Mouse (Mus musculus) heart, embryonic 13.5 days (tissue): ENCODE results near the gene Kidins220. TPM values are rescaled to one million over a fixed set of nuclear protein-coding genes. Genes with fewer than 3 reads are reported as not detected.
A peak's percentile ranks its signal among the peaks of the same experiment; 100 is the strongest.

ENCODE experiments used
- ATAC-seq: fragments of 200-750 bp; cut with Nextera tagmentation; 2 replicates; pipeline ENCODE4 v1.8.0; 2017; ENCODE audit warnings: moderate TSS enrichment; ENCODE audit not compliant: insufficient number of reproducible peaks, low FRiP score, low TSS enrichment; ENCODE audit errors: extremely low read depth
- H3K27ac ChIP-seq: fragments of 300-500 bp; sonication (generic); replicated peaks from 2 replicates; pipeline ENCODE4 v1.5.1; 2015; ENCODE audit warnings: moderate library complexity, mild to moderate bottlenecking, inconsistent platforms
- H3K27me3 ChIP-seq: fragments of 300-500 bp; sonication (generic); replicated peaks from 2 replicates; pipeline ENCODE4 v1.6.1; 2015; ENCODE audit warnings: mild to moderate bottlenecking, inconsistent platforms
- H3K36me3 ChIP-seq: fragments of 300-500 bp; sonication (generic); 2 replicates; pipeline ENCODE4 v1.6.1; 2015; ENCODE audit warnings: mild to moderate bottlenecking, inconsistent platforms
- H3K4me1 ChIP-seq: fragments of 300-500 bp; sonication (generic); 2 replicates; pipeline ENCODE4 v1.6.1; 2015; ENCODE audit warnings: inconsistent platforms
- H3K4me2 ChIP-seq: fragments of 300-500 bp; sonication (generic); 2 replicates; pipeline ENCODE4 v1.6.1; 2015; ENCODE audit warnings: inconsistent platforms, mild to moderate bottlenecking, moderate library complexity
- H3K4me3 ChIP-seq: fragments of 300-500 bp; sonication (generic); 2 replicates; pipeline ENCODE4 v1.5.1; 2015; ENCODE audit warnings: moderate library complexity, mild to moderate bottlenecking, inconsistent platforms
- H3K9ac ChIP-seq: fragments of 300-500 bp; sonication (generic); 2 replicates; pipeline ENCODE4 v1.6.1; 2015; ENCODE audit warnings: inconsistent platforms, mild to moderate bottlenecking, moderate library complexity
- H3K9me3 ChIP-seq: fragments of 300-500 bp; sonication (generic); 2 replicates; pipeline ENCODE4 v1.6.1; 2016; ENCODE audit warnings: inconsistent platforms
- WGBS: fragments of 180-500 bp; shearing (Covaris S2); methylation state at CpG from one replicate; pipeline ENCODE4 v1.1.7; 2015; ENCODE audit warnings: mixed read lengths; 5-methylcytosine and 5-hydroxymethylcytosine counted together
- polyA plus RNA-seq: library from polyadenylated mRNA; unstranded; fragments of >200 nt; fragmentation: Nextera tagmentation; extraction: Ambion mirVana; gene quantifications from 2 replicates; pipeline ENCODE4 v1.2.1, GENCODE M21; 2015

Gene Kidins220
- polyA plus RNA-seq, 1 experiment from 2014 or later: 30.1 TPM

- 85% methylated on average over 7 of the region's 7 CpGs for WGBS
These were observed 86.2 kb downstream of the Kidins220 start for GRCm38 (mm10) chr12:25060901-25061300.

GRCm38 (mm10) chr12:25062264-25062663, 87.5 kb downstream of the Kidins220 start:
- WGBS: 86% methylated on average over 6 of the region's 6 CpGs
- Histone ChIP-seq H3K27ac (no peak overlapping the region), H3K9me3 (no peaks in the 10 kb centered on the region), H3K4me1 (no peaks in the 10 kb centered on the region), H3K27me3 (no peaks in the 10 kb centered on the region), H3K9ac (no peak overlapping the region), H3K4me3 (no peak overlapping the region), H3K36me3 (peaks cover 35% of the 10 kb centered on the region), H3K4me2 (no peak overlapping the region)
- ATAC-seq: no peak

More at GRCm38 (mm10) chr12:25060901-25061300, 86.2 kb downstream of the Kidins220 start:
- no peak for ATAC-seq
- Histone ChIP-seq H3K9me3 (no peaks in the 10 kb centered on the region), H3K4me2 (no peak overlapping the region), H3K36me3 (peaks cover 45% of the 10 kb centered on the region), H3K9ac (no peak overlapping the region), H3K4me1 (no peaks in the 10 kb centered on the region), H3K27ac (no peak overlapping the region), H3K27me3 (no peaks in the 10 kb centered on the region), H3K4me3 (no peak overlapping the region)

GRCm38 (mm10) chr12:25073374-25073773, 98.6 kb downstream of the Kidins220 start:
- ATAC-seq: peak; percentile 51; the same call in 1 of the 2 replicates

GRCm38 (mm10) chr12:25074344-25074743, 99.6 kb downstream of the Kidins220 start:
- peak overlapping the region; percentile 75 for H3K27ac ChIP-seq
- H3K9ac ChIP-seq: no peak overlapping the region
- 25% methylated on average over 3 of the region's 3 CpGs for WGBS
- no peak overlapping the region for H3K4me2 ChIP-seq
- peaks cover 21% of the 10 kb centered on the region for H3K4me1 ChIP-seq
- no peak for ATAC-seq
- no peak overlapping the region for H3K4me3 ChIP-seq
- 0 out of 2 replicates have a peak, but pooled peaks cover 3% of the 10 kb centered on the region for H3K9me3 ChIP-seq
- no peaks in the 10 kb centered on the region for H3K36me3 ChIP-seq
- no peaks in the 10 kb centered on the region for H3K27me3 ChIP-seq

More at GRCm38 (mm10) chr12:25073374-25073773, 98.6 kb downstream of the Kidins220 start:
- Histone ChIP-seq H3K9me3 (0 out of 2 replicates have a peak, but pooled peaks cover 3% of the 10 kb centered on the region), H3K27ac (peak overlapping the region; percentile 75), H3K36me3 (no peaks in the 10 kb centered on the region), H3K4me2 (no peak overlapping the region), H3K4me3 (no peak overlapping the region), H3K27me3 (no peaks in the 10 kb centered on the region), H3K4me1 (peaks cover 25% of the 10 kb centered on the region), H3K9ac (no peak overlapping the region)
- WGBS: 44% methylated on average over 4 of the region's 4 CpGs

- peaks cover 23% of the 10 kb centered on the region for H3K4me1 ChIP-seq
- H3K27ac ChIP-seq: no peak overlapping the region
- no peaks in the 10 kb centered on the region for H3K36me3 ChIP-seq
- no peaks in the 10 kb centered on the region for H3K9me3 ChIP-seq
- H3K9ac ChIP-seq: no peak overlapping the region
- ATAC-seq: no peak
- WGBS: 30% methylated on average over 26 of the region's 26 CpGs
- H3K4me3 ChIP-seq: peak overlapping the region; percentile 11; the same call in 1 of the 2 replicates
- peak overlapping the region; percentile 47 for H3K4me2 ChIP-seq
- no peaks in the 10 kb centered on the region for H3K27me3 ChIP-seq
These were observed 108.8 kb downstream of the Kidins220 start for GRCm38 (mm10) chr12:25083260-25084178.

- H3K27me3 ChIP-seq: no peaks in the 10 kb centered on the region
- H3K4me1 ChIP-seq: peaks cover 50% of the 10 kb centered on the region
- H3K36me3 ChIP-seq: no peaks in the 10 kb centered on the region
- no peak overlapping the region for H3K27ac ChIP-seq
- H3K9ac ChIP-seq: no peak overlapping the region
- 47% methylated on average over 4 of the region's 4 CpGs for WGBS
- H3K4me2 ChIP-seq: no peak overlapping the region
- no peaks in the 10 kb centered on the region for H3K9me3 ChIP-seq
- no peak overlapping the region for H3K4me3 ChIP-seq
- no peak for ATAC-seq
These were observed 112.2 kb downstream of the Kidins220 start for GRCm38 (mm10) chr12:25086966-25087365.

- H3K4me3 ChIP-seq: no peak overlapping the region
- peaks cover 11% of the 10 kb centered on the region for H3K36me3 ChIP-seq
- WGBS: 45% methylated on average over 1 of the region's 1 CpGs
- no peaks in the 10 kb centered on the region for H3K9me3 ChIP-seq
- no peak overlapping the region for H3K4me2 ChIP-seq
- no peak overlapping the region for H3K9ac ChIP-seq
- H3K27me3 ChIP-seq: no peaks in the 10 kb centered on the region
- H3K27ac ChIP-seq: no peak overlapping the region
- no peak for ATAC-seq
- H3K4me1 ChIP-seq: peaks cover 49% of the 10 kb centered on the region
These were observed 114.7 kb downstream of the Kidins220 start for GRCm38 (mm10) chr12:25089433-25089832.

- H3K4me3 ChIP-seq: peak overlapping the region; percentile 51
- H3K27me3 ChIP-seq: no peaks in the 10 kb centered on the region
- no peak for ATAC-seq
- WGBS: 7% methylated on average over 25 of the region's 25 CpGs
- peak overlapping the region; percentile 82 for H3K9ac ChIP-seq
- peak overlapping the region; percentile 88 for H3K4me2 ChIP-seq
- H3K4me1 ChIP-seq: peaks cover 51% of the 10 kb centered on the region
- H3K36me3 ChIP-seq: peaks cover 11% of the 10 kb centered on the region
- H3K9me3 ChIP-seq: no peaks in the 10 kb centered on the region
- H3K27ac ChIP-seq: peak overlapping the region; percentile 78
These were observed 117.4 kb downstream of the Kidins220 start for GRCm38 (mm10) chr12:25092027-25092704.

- 2% methylated on average over 17 of the region's 17 CpGs for WGBS
- Histone ChIP-seq H3K4me3 (peak overlapping the region; percentile 51), H3K36me3 (peaks cover 11% of the 10 kb centered on the region), H3K4me1 (peaks cover 56% of the 10 kb centered on the region), H3K27me3 (no peaks in the 10 kb centered on the region), H3K27ac (peak overlapping the region; percentile 78), H3K4me2 (peak overlapping the region; percentile 88), H3K9ac (peak overlapping the region; percentile 82), H3K9me3 (no peaks in the 10 kb centered on the region)
- no peak for ATAC-seq
These were observed 118.1 kb downstream of the Kidins220 start for GRCm38 (mm10) chr12:25092751-25093211.

GRCm38 (mm10) chr12:25093241-25093774, 118.6 kb downstream of the Kidins220 start:
- Histone ChIP-seq H3K9me3 (no peaks in the 10 kb centered on the region), H3K9ac (peak overlapping the region; percentile 82), H3K27ac (peak overlapping the region; percentile 78), H3K4me3 (peak overlapping the region; percentile 51), H3K36me3 (peaks cover 11% of the 10 kb centered on the region), H3K27me3 (no peaks in the 10 kb centered on the region), H3K4me2 (peak overlapping the region; percentile 88), H3K4me1 (peaks cover 61% of the 10 kb centered on the region)
- ATAC-seq: no peak
- WGBS: 15% methylated on average over 11 of the region's 11 CpGs
